Mouse (Mus musculus) layer of hippocampus, adult 18-20 months (tissue): ENCODE results near the gene Bsph1. TPM values are rescaled to one million over a fixed set of nuclear protein-coding genes. Genes with fewer than 3 reads are reported as not detected.
"Not testable (repeated sequence)": the region's sequence is repeated elsewhere in the genome, so short reads cannot be mapped to it uniquely, and the experiment has no call there.

Experiments used
- DNase-seq, 2 experiments: peaks; one replicate each; pipeline ENCODE4 v3.0.0; 2022; ENCODE audit warnings: low spot score in 2 of 2
- long read RNA-seq: library from polyadenylated mRNA; stranded (forward); transcript quantifications from one replicate; pipeline ENCODE4 v2.0.0, GENCODE M21; 2021
- total RNA-seq, 2 experiments: library from RNA; stranded (reverse); gene quantifications; 2 replicates each; pipeline ENCODE4 v1.2.3; 2021

The Bsph1 gene
- total RNA-seq = not detected
- long read RNA-seq = 0 reads

- not testable (repeated sequence) for DNase-seq
Measured at GRCm38 (mm10) chr7:13450541-13450940, at the start of gene Bsph1. TSS of gene Bsph1 (plus strand) at chr7:13450841.

- DNase-seq = peak; percentile 0 to 51
Measured at GRCm38 (mm10) chr7:13511539-13511938, 60.9 kb downstream of the Bsph1 start.

Other genes starting within 250 kb of the Bsph1 start
- not detected for gene Vmn1r89, start 237.8 kb upstream of the Bsph1 start, total RNA-seq
- 1 to 10 TPM; 6.0 to 7.4 TPM for gene Lig1, start 173.6 kb upstream of the Bsph1 start, total RNA-seq
- 10 to 100 TPM; 15.4 to 16.7 TPM for gene Zswim9, start 172.1 kb upstream of the Bsph1 start, total RNA-seq
- under 1 TPM in 1 of 2 experiments, not detected in 1; 0.20 TPM for gene Pla2g4c, start 126.2 kb upstream of the Bsph1 start, total RNA-seq
- gene Cabp5, start 52.7 kb upstream of the Bsph1 start, total RNA-seq = not detected
- not detected for gene Bsph2, start 120.2 kb downstream of the Bsph1 start, total RNA-seq
- not detected for gene Sult2a5, start 173.1 kb downstream of the Bsph1 start, total RNA-seq